Mouse (Mus musculus) MEL (cell line): ENCODE measurements around the gene Jam2. TPM values are rescaled to one million over a fixed set of nuclear protein-coding genes. Genes with fewer than 3 reads are reported as not detected.

ENCODE experiments used
- DNase-seq: peaks from one replicate; pipeline ENCODE4 v3.0.0; 2011; ENCODE audit warnings: low read depth, low spot score
- H3K27ac ChIP-seq: 2 replicates; pipeline ENCODE4 v1.5.1; 2012; ENCODE audit warnings: low read depth, mild to moderate bottlenecking, control low read depth, low read length, moderate library complexity; ENCODE audit not compliant: control insufficient read depth
- H3K27me3 ChIP-seq, 2 experiments: fragments of 150-350 bp in 1 of 2; sonication (generic) in 1 of 2; 2 replicates each; pipeline ENCODE4 v1.6.1; 2012; ENCODE audit warnings: low read length in 2 of 2, mild to moderate bottlenecking in 2 of 2, improper control_type of control experiment in 1 of 2, moderate library complexity in 1 of 2; ENCODE audit not compliant: insufficient read depth in 2 of 2, control insufficient read depth in 1 of 2
- H3K36me3 ChIP-seq, 2 experiments: 2 replicates each; pipeline ENCODE4 v1.6.1; 2012 to 2014; ENCODE audit warnings: low read length in 2 of 2, improper control_type of control experiment in 1 of 2, inconsistent platforms in 1 of 2, mild to moderate bottlenecking in 1 of 2; ENCODE audit not compliant: insufficient read depth in 2 of 2, control insufficient read depth in 1 of 2
- H3K4me1 ChIP-seq, 2 experiments: fragments of 150-350 bp in 1 of 2; sonication (generic) in 1 of 2; 2 replicates each; pipeline ENCODE4 v1.6.1; 2012; ENCODE audit warnings: low read length in 2 of 2, improper control_type of control experiment in 1 of 2, mild to moderate bottlenecking in 1 of 2; ENCODE audit not compliant: insufficient read depth in 2 of 2, control insufficient read depth in 1 of 2
- H3K4me3 ChIP-seq, 2 experiments: fragments of 150-350 bp in 1 of 2; sonication (generic) in 1 of 2; 2 replicates each; pipeline ENCODE4 v1.5.1; 2012; ENCODE audit warnings: low read depth in 2 of 2, low read length in 2 of 2, mild to moderate bottlenecking in 2 of 2, moderate library complexity in 2 of 2, control low read depth in 1 of 2, improper control_type of control experiment in 1 of 2; ENCODE audit not compliant: control insufficient read depth in 1 of 2, insufficient read depth in 1 of 2
- H3K79me2 ChIP-seq: 2 replicates; pipeline ENCODE4 v1.6.1; 2012; ENCODE audit warnings: mild to moderate bottlenecking, low read length, moderate library complexity; ENCODE audit not compliant: control insufficient read depth, poor library complexity, insufficient read depth
- H3K9ac ChIP-seq: 2 replicates; pipeline ENCODE4 v1.6.1; 2012; ENCODE audit warnings: low read depth, mild to moderate bottlenecking, control low read depth, low read length, moderate library complexity; ENCODE audit not compliant: control insufficient read depth, poor library complexity, severe bottlenecking
- H3K9me3 ChIP-seq: fragments of 150-350 bp; sonication (generic); replicated peaks from 2 replicates; pipeline ENCODE4 v1.6.1; 2012; ENCODE audit warnings: mild to moderate bottlenecking, low read length, improper control_type of control experiment, moderate library complexity; ENCODE audit not compliant: insufficient read depth
- CHD1 ChIP-seq: IDR thresholded peaks from 2 replicates; pipeline ENCODE4 v1.6.1; 2012; ENCODE audit warnings: low read depth, mild to moderate bottlenecking, inconsistent platforms, low read length, improper control_type of control experiment
- CHD2 ChIP-seq: IDR thresholded peaks from 2 replicates; pipeline ENCODE4 v1.6.1; 2011; ENCODE audit warnings: low read length, improper control_type of control experiment
- CTCF ChIP-seq, 3 experiments: IDR thresholded peaks in 2 of 3; conservative IDR thresholded peaks in 1 of 3; 2 replicates each; pipeline ENCODE4 v1.5.1; 2011 to 2012; ENCODE audit warnings: low read length in 3 of 3, low read depth in 2 of 3, mild to moderate bottlenecking in 2 of 3, improper control_type of control experiment in 1 of 3, inconsistent platforms in 1 of 3, mixed read lengths in 1 of 3, moderate library complexity in 1 of 3; ENCODE audit not compliant: control insufficient read depth in 1 of 3, insufficient read depth in 1 of 3, poor library complexity in 1 of 3, severe bottlenecking in 1 of 3
- GATA1 ChIP-seq: IDR thresholded peaks from 2 replicates; pipeline ENCODE4 v1.6.1; 2011; ENCODE audit warnings: low read depth, low read length, improper control_type of control experiment
- MEF2A ChIP-seq: IDR thresholded peaks from 2 replicates; pipeline ENCODE4 v1.6.1; 2014; ENCODE audit warnings: low read depth, mild to moderate bottlenecking, inconsistent platforms, low read length, improper control_type of control experiment; ENCODE audit not compliant: poor library complexity, insufficient replicate concordance, severe bottlenecking; ENCODE audit errors: extremely low read depth
- MXI1 ChIP-seq: IDR thresholded peaks from 2 replicates; pipeline ENCODE4 v1.6.1; 2011; ENCODE audit warnings: mild to moderate bottlenecking, low read depth, low read length, improper control_type of control experiment
- MYC ChIP-seq: IDR thresholded peaks from 2 replicates; pipeline ENCODE4 v1.6.1; 2011; ENCODE audit warnings: low read depth, mild to moderate bottlenecking, low read length, improper control_type of control experiment, moderate library complexity
- RCOR1 ChIP-seq: IDR thresholded peaks from 2 replicates; pipeline ENCODE4 v1.6.1; 2012; ENCODE audit warnings: low read depth, mild to moderate bottlenecking, inconsistent platforms, low read length, improper control_type of control experiment
- SIN3A ChIP-seq: IDR thresholded peaks from 2 replicates; pipeline ENCODE4 v1.6.1; 2012; ENCODE audit warnings: low read length, improper control_type of control experiment, inconsistent platforms
- TBP ChIP-seq: IDR thresholded peaks from 2 replicates; pipeline ENCODE4 v1.8.0; 2011; ENCODE audit warnings: low read depth, low read length, improper control_type of control experiment
- TCF12 ChIP-seq: IDR thresholded peaks from 2 replicates; pipeline ENCODE4 v1.6.1; 2014; ENCODE audit warnings: low read depth, mild to moderate bottlenecking, inconsistent platforms, low read length, improper control_type of control experiment, moderate library complexity
- USF1 ChIP-seq: IDR thresholded peaks from 2 replicates; pipeline ENCODE4 v1.6.1; 2014; ENCODE audit warnings: low read depth, mild to moderate bottlenecking, inconsistent platforms, low read length, improper control_type of control experiment, moderate library complexity
- USF2 ChIP-seq, 2 experiments: IDR thresholded peaks; 2 replicates each; pipeline ENCODE4 v1.6.1; 2011 to 2012; ENCODE audit warnings: improper control_type of control experiment in 2 of 2, low read length in 2 of 2, borderline replicate concordance in 1 of 2, inconsistent platforms in 1 of 2, low read depth in 1 of 2, mild to moderate bottlenecking in 1 of 2; ENCODE audit not compliant: insufficient read depth in 1 of 2
- ZKSCAN1 ChIP-seq: IDR thresholded peaks from 2 replicates; pipeline ENCODE4 v1.6.1; 2012; ENCODE audit warnings: low read depth, mild to moderate bottlenecking, inconsistent platforms, low read length, improper control_type of control experiment, moderate library complexity
- ZMIZ1 ChIP-seq: IDR thresholded peaks from 2 replicates; pipeline ENCODE4 v1.6.1; 2012; ENCODE audit warnings: low read depth, mild to moderate bottlenecking, inconsistent platforms, low read length, improper control_type of control experiment, moderate library complexity
- polyA plus RNA-seq, 2 experiments: library from polyadenylated mRNA; stranded (reverse) in 1 of 2; unstranded in 1 of 2; fragments of >175 nt in 1 of 2; fragments of >200 nt in 1 of 2; gene quantifications; 2 replicates each; pipeline versions ENCODE4 v1.2.1 to v1.2.4; 2012; ENCODE audit warnings: low replicate concordance in 2 of 2, low read depth in 1 of 2; ENCODE audit not compliant: insufficient read length in 2 of 2, insufficient read depth in 1 of 2, missing spikeins in 1 of 2
- total RNA-seq: library from RNA; depleted of rRNA; stranded (reverse); fragments of 300-350 nt; gene quantifications from 2 replicates; pipeline ENCODE4 v1.2.3, GENCODE M21; 2012

The Jam2 gene
- total and polyA plus RNA-seq, 3 experiments, result 0.01 to 0.04 TPM; not detected in 1

DNA sequence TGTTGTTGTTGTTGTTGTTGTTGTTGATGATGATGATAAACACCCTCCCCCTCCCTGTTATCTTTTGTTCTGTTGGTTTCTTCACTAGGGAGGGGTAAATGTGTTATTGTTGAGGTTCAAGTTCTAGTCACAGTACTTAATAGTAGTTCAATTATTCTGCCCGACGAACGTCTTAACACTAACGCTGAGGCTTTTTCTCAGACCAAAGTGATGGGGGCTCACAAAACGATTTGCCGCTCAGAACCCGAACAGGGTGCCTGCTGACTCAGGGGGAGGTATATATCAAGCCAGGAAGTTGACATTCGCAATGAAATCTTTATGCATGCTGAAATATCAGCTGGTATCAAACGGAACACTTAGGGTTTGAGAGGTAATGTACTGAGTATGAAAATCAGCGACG lies 1.4 kb downstream of the Jam2 start:
- Histone ChIP-seq H3K9ac (no peak overlapping the region), H3K4me1 (no peaks in the 10 kb centered on the region), H3K27me3 (no peaks in the 10 kb centered on the region), H3K79me2 (no peaks in the 10 kb centered on the region), H3K27ac (no peak overlapping the region), H3K36me3 (no peaks in the 10 kb centered on the region), H3K4me3 (no peak overlapping the region), H3K9me3 (no peaks in the 10 kb centered on the region)
- DNase-seq, result no peak
- TF ChIP-seq MYC (no peak), TCF12 (no peak), MEF2A (no peak), CHD2 (no peak), MXI1 (no peak), RCOR1 (no peak), GATA1 (no peak), TBP (no peak), CTCF (IDR thresholded peaks at IDR 0.05 in 2 of 3, conservative IDR thresholded peaks at IDR 0.05 in 1 of 3; ENCODE audit: control insufficient read depth in 1 of 3, insufficient read depth in 1 of 3, low read depth in 2 of 3, low read length in 3 of 3, poor library complexity in 1 of 3, severe bottlenecking in 1 of 3) (no peak), USF2 (IDR thresholded peaks at IDR 0.05; ENCODE audit: borderline replicate concordance in 1 of 2, insufficient read depth in 1 of 2, low read depth in 1 of 2, low read length in 2 of 2) (no peak)

DNA sequence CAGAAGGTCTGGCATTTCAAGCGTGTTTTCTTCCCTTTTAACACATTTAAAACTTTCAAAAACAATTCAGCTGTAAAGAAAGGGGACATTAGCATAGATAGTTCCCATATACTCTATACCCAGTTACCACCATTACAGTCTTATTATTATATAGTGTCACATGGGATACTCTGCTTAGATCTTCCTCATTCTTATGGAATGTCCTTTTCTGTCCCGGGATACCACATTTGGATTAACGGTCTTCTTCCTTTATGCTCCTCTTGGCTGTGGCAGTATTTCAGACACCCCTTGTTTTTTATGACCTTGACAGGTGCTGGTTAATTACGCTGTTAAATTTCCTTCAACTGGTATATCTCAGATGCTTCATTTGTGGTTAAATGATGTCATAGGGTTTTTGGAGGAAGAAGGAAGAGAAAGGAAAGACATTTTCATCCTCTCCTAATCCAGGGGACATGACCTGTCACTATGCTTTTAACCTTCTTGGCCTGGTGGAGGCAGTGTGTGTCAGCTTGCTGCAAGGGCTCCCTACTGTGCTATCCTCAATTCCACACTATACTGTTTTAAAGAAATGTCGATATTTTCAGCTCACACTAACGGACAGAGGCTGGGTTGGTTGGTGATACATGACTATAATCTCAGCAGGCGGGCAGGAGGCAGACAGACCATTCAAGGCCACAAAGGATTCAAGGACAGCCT lies 2.3 kb downstream of the Jam2 start:
- H3K27me3 ChIP-seq, result no peaks in the 10 kb centered on the region
- H3K9ac ChIP-seq, result no peak overlapping the region
- no peak overlapping the region for H3K4me3 ChIP-seq
- no peaks in the 10 kb centered on the region for H3K4me1 ChIP-seq
- H3K9me3 ChIP-seq, result no peaks in the 10 kb centered on the region
- TF ChIP-seq CHD1 (no peak), ZMIZ1 (no peak)
- H3K36me3 ChIP-seq, result no peaks in the 10 kb centered on the region
- no peak overlapping the region for H3K27ac ChIP-seq
- no peaks in the 10 kb centered on the region for H3K79me2 ChIP-seq
- no peak for DNase-seq

DNA sequence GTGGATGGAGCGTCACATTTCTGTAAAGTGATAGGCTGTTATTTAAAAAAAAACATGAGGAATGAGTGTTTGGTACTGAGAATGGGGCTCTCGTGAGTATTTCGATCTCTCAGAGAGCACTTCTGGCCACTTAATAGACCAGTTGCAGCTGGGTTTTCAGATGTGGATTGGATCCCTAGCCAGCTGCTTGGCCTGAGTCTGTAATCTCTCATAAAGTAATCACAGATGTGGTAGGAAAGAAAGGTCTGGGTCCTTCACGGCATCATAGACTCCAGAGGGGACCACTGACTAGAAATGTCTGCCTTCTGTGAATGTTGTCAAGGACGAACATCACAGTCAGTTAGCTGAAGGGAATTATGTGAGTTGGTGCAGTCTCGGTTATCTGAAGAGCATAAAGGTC lies 4.5 kb downstream of the Jam2 start:
- Histone ChIP-seq H3K4me3 (no peak overlapping the region), H3K27ac (no peak overlapping the region), H3K9ac (no peak overlapping the region), H3K4me1 (no peaks in the 10 kb centered on the region), H3K36me3 (no peaks in the 10 kb centered on the region), H3K27me3 (no peaks in the 10 kb centered on the region; a peak in 1 of 4 replicates), H3K9me3 (no peaks in the 10 kb centered on the region), H3K79me2 (no peaks in the 10 kb centered on the region)
- no peak for DNase-seq
- TF ChIP-seq SIN3A, result no peak
- TF ChIP-seq TBP, result no peak
- TF ChIP-seq TCF12, result no peak
- TF ChIP-seq MEF2A, result no peak
- TF ChIP-seq USF1, result no peak
- no peak for TF ChIP-seq ZKSCAN1
